Mouse (Mus musculus): ENCODE results near the gene Gm49354. TPM values are rescaled to one million over a fixed set of nuclear protein-coding genes. Genes with fewer than 3 reads are reported as not detected.

Gm49354 gene
- 78.2 TPM in 1 of 2 replicates, not detected in the other for polyA plus RNA-seq (2012; rRNA removed)

DNA sequence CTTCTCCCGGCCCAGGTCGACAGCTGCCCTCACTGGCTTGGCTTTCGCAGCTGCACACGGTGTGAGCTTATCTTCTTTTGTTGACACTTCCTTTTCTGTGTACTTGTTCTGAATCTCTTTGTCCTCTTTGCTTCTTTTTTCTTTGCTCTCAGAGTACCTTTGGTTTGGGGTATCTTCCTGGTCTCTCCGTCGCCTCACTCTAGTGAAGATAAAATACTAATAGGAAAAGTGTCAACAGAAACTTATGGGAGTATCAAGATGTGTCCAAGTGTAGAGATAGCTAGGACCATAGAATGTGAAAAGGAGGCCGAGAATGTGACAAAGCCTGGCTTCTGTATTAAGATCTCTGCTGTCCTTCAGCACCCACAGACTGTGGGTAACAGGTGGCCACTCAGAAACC lies at the start of gene Gm49354:
TSS of gene Gm49354 (minus strand) at position 101 of the 400 bp plus-strand sequence.

DNA sequence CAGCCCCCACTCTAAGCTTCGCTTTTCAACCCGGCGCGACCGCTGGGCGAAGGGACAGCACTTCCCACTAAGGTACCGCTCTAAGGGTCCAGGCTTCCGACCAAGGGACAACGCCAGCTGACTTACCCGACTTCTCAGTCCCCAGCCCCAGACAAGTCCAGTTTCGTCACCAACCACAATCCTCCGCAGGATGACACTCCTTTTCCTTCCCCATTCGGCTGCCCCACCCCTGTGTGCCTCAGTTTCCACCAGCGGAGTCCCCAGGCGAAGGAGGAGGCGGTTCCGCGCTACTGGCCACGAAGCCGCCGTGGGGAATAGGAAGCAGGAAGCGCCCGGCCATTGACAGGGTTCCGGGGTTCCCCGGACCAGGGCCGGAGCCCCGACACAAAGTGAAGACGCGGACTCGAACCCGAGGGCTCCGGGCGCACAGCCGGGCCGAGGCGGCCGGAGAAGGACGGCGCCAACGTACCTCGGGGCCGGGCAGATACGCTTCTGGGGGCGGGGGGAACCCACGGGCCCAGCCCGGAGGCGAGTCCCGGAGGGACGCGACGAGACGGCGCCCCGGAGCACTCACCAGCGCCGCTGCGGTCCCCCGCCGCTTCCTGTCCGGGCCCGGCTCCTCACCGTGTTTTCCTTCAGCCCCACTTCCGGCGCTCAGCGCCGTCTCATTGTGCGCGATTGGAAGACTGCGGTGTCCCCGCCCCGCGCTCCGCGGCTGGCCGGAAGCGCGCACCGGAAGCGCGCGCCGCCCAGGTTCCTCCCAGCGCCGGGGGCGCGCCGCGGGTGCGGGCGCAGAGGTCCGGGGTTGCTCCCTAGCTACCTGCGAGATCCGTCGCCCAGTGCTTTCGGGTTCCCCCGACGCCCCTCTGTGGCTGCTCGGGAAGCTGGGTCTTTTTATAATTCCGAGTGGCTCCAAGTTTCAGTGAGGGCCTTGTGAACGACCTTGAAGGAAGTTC lies 40.7 kb upstream of the Gm49354 start, which contains the start of gene Tut7:
TSS of gene Tut7 (minus strand) at position 641 of the 956 bp plus-strand sequence.

DNA sequence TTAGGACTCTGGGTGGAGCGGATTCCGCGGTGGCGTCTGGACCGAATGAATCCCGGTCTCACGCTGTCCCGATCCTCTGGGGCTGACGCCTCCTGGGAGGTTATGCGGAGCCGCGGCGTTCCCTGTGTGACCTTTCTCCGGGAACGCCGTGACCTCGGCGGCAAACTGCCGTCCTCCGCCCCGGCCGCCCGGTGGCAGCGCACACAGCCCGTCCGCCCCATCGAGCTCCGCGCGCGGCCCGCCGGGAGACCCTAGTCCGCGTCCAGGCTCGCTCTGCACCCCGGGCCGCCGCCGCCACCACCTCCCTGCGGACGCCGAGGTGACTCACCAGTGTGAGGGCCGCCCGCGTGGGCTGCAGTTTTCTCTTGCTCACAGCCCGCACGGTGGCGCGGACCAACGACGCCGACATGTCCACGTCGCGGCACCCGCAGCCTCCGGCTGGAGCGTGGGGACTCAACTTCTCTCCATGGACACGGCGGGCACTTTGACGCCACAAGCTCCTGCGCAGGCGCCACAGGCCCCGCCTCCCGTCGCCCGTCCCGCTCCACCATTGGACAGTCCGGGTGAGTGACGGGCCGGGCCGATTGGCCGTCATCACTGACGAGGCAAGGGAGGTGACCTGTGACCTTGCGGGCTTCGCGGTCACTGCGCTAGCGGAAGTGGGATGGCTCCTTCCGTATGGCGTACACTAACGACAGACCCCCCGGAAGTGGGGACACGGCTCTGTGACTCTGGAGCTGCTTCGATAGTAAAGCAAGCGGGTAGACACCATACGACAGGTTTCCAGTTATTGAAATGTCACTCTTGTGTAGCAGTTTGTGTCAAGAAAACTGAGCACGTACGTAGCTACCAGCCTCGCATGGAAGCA lies 12.5 kb downstream of the Gm49354 start, which contains the start of gene Isca1:
TSS of gene Isca1 (minus strand) at position 515 of the 868 bp plus-strand sequence.

DNA sequence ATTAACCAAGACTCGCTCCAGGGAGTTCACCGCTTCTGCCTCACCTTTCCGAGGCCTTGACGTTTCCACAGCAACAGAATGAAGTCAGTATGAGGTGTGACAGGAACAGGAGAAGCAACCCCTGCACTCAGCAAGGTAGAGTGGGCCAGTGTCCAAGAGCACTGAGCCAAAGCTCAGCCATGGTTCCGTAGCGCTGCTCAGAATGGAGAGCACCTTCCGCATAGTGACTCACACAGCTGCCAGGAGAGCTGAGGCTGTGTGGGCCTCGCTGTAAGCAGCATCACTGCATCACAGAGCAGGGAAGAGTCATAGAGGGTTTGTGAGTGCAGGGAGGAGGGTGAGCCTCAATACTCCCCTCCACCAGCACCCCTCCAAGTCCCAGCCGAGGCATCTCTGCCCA lies 35.3 kb downstream of the Gm49354 start, which contains the start of gene 1700014D04Rik:
TSS of gene 1700014D04Rik (minus strand) at position 42 of the 400 bp plus-strand sequence.

DNA sequence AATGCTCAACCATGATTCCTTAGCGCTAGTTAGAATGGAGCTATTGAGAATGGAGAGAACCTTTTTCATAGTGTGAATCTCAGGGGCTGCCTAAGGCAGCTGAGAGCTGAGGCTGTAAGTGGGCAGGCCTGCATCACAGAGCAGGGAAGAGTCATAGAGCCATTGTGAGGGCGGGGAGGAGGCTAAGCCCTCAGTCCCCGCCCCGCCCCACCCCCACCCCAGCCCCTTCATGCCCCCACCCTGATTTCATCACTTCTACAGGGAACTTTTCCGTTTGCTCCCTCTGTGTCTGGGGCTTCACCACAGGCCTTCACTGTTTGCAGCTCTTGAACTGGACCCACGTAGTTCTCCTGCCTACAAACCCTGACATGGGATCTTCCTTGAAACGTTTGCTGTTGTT lies 50.4 kb downstream of the Gm49354 start, which contains the start of gene Spata31d1d:
TSS of gene Spata31d1d (minus strand) at position 101 of the 400 bp plus-strand sequence.

DNA sequence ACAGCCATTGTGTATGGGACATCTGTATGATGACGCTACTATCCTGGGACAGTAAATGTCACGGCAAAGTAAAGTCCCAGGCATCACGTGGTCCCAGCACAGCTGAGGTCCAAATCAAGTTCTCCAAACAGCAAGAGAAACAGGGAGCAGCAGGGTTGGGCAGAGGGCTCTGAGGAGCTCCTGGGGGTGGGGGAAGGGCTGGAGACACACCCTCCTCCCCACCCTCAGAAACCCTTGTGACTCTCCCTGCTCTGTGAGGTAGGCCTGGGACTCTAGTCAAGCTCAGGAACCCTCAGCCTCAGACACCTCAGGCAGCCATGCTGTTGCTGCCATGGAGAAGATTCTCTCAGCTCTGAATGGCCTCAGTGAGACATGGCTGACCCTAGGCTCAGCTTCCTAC lies 70.1 kb downstream of the Gm49354 start, which contains the start of gene Spata31d1b:
TSS of gene Spata31d1b (plus strand) at position 301 of the 400 bp plus-strand sequence.

DNA sequence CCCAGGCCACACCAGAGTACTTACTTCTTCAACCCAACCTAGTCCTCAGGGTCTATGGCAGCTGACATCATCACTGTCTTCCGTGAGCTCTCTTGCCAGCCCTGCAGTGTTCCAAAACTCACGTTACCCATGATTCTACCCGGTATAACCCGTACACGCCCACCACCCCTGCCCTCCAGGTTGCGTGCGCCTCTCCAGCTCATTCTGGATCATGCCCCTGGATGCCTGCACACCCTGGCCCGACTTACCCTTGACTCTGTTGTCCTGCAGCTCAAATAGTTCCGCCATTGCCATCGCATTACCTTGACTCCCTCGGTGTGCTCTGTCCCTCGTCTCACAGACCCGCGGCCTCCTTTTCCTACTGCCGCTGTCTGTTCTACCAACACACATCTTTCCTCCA lies 71.8 kb downstream of the Gm49354 start, which contains the start of gene Spata31d1a:
TSS of gene Spata31d1a (minus strand) at position 101 of the 400 bp plus-strand sequence.

Other genes starting within 250 kb of the Gm49354 start
- 20.9 and 23.9 TPM in 2 replicates for gene Agtpbp1, start 197.0 kb downstream of the Gm49354 start, polyA plus RNA-seq (2012; rRNA removed)
- gene Naa35, start 197.0 kb downstream of the Gm49354 start, polyA plus RNA-seq (2012; rRNA removed) = 102 and 122 TPM in 2 replicates
- gene Golm1, start 106.4 kb downstream of the Gm49354 start, polyA plus RNA-seq (2012; rRNA removed) = 71.8 and 80.5 TPM in 2 replicates
- gene 4921517D22Rik, start 88.1 kb downstream of the Gm49354 start, polyA plus RNA-seq (2012; rRNA removed) = not detected in 2 replicates
- gene Spata31d1a, start 71.9 kb downstream of the Gm49354 start, polyA plus RNA-seq (2012; rRNA removed) = 0.01 TPM in 1 of 2 replicates, not detected in the other
- 0.01 TPM in 1 of 2 replicates, not detected in the other for gene Spata31d1b, start 70.0 kb downstream of the Gm49354 start, polyA plus RNA-seq (2012; rRNA removed)
- gene Spata31d1d, start 50.5 kb downstream of the Gm49354 start, polyA plus RNA-seq (2012; rRNA removed) = 0.02 TPM in 2 replicates
- 0.09 and 0.10 TPM in 2 replicates for gene 1700014D04Rik, start 35.5 kb downstream of the Gm49354 start, polyA plus RNA-seq (2012; rRNA removed)
- 82.4 and 96.1 TPM in 2 replicates for gene Isca1, start 12.4 kb downstream of the Gm49354 start, polyA plus RNA-seq (2012; rRNA removed)
- gene Tut7, start 40.9 kb upstream of the Gm49354 start, polyA plus RNA-seq (2012; rRNA removed) = 41.9 and 46.2 TPM in 2 replicates

All from central nervous system, embryonic 11.5 days (tissue).